Mouse (Mus musculus) forebrain, embryonic 10.5 days (tissue): ENCODE results near the gene Xrn1. TPM values are rescaled to one million over a fixed set of nuclear protein-coding genes. Genes with fewer than 3 reads are reported as not detected.

Source experiments
- DNase-seq: peaks from one replicate; pipeline ENCODE4 v3.0.0-alpha.2; 2017; ENCODE audit warnings: low spot score; ENCODE audit errors: extremely low spot score
- H3K27ac ChIP-seq: fragments of 300-500 bp; sonication (generic); 2 replicates; pipeline ENCODE4 v1.5.1; 2016; ENCODE audit warnings: mild to moderate bottlenecking
- H3K27me3 ChIP-seq: fragments of 300-500 bp; sonication (generic); 2 replicates; pipeline ENCODE4 v1.6.1; 2016; ENCODE audit warnings: mild to moderate bottlenecking; ENCODE audit not compliant: poor library complexity, severe bottlenecking
- H3K36me3 ChIP-seq: fragments of 300-500 bp; sonication (generic); replicated peaks from 2 replicates; pipeline ENCODE4 v1.6.1; 2016; ENCODE audit warnings: mild to moderate bottlenecking, moderate library complexity
- H3K4me1 ChIP-seq: fragments of 300-500 bp; sonication (generic); 2 replicates; pipeline ENCODE4 v1.6.1; 2016
- H3K4me3 ChIP-seq: fragments of 300-500 bp; sonication (generic); 2 replicates; pipeline ENCODE4 v1.5.1; 2016; ENCODE audit warnings: mild to moderate bottlenecking, moderate library complexity
- H3K9me3 ChIP-seq: fragments of 300-500 bp; sonication (generic); 2 replicates; pipeline ENCODE4 v1.6.1; 2016; ENCODE audit warnings: mild to moderate bottlenecking, moderate library complexity
- WGBS: fragments of 180-500 bp; shearing (Covaris S2); methylation state at CpG from one replicate; pipeline ENCODE4 v1.1.7; 2016; 5-methylcytosine and 5-hydroxymethylcytosine counted together
- polyA plus RNA-seq: library from polyadenylated mRNA; unstranded; fragments of >200 nt; fragmentation: Nextera tagmentation; extraction: Ambion mirVana; gene quantifications from 2 replicates; pipeline ENCODE4 v1.2.1, GENCODE M21; 2016

The Xrn1 gene
- polyA plus RNA-seq, 1 experiment from 2014 or later = 19.5 TPM

DNA sequence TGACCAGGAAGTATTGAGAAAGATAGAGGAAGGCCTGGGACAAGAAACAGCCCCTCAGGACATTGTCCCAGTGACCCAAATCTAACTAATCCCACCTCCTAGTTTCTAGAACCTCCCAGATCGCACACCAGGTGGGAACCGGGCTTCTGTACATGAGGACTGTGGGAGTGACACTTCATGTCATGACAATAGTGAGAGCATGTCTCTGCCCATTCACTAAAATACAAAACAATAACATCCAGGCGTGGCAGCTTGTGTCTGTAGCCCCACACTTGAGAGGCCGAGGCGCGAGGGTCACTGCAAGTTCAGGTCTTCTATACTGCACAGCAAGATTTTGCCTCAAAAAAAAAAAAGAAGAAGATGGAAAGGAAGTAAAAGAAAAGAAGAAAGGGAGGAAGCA is 25.3 kb downstream of the Xrn1 start:
- Histone ChIP-seq H3K4me1 (no peaks in the 10 kb centered on the region), H3K27ac (no peak overlapping the region), H3K36me3 (peaks cover 92% of the 10 kb centered on the region), H3K4me3 (no peak overlapping the region), H3K9me3 (no peaks in the 10 kb centered on the region), H3K27me3 (no peaks in the 10 kb centered on the region)
- 92% methylated on average over 6 of the region's 6 CpGs for WGBS
- no peak for DNase-seq

- WGBS = 93% methylated on average over 2 of the region's 2 CpGs
- no peaks in the 10 kb centered on the region for H3K27me3 ChIP-seq
- no peak overlapping the region for H3K4me3 ChIP-seq
- no peaks in the 10 kb centered on the region for H3K9me3 ChIP-seq
- DNase-seq = no peak
- no peak overlapping the region for H3K27ac ChIP-seq
- peaks cover 85% of the 10 kb centered on the region for H3K36me3 ChIP-seq
- H3K4me1 ChIP-seq = no peaks in the 10 kb centered on the region
Measured at GRCm38 (mm10) chr9:95992255-95992654, 37.7 kb downstream of the Xrn1 start.

DNA sequence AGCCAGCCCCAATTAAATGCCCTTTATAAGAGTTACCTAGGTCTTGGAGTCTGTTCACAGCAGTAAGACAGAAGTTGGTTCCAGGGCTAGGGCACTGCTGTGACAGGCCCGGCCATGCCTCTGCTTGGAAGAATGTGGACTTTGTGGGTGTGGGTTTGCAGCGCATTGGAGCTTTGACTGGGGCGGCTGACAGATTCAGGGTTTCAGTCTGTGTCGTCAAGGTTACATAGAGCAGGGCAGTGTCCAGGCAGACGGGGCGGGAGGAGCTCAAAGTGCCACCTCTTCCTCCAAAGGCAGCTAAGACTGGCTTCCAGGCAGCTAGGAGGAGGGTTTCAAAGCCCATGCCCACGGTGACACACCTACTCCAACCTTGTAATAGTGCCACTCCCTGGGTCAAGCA is 49.9 kb downstream of the Xrn1 start:
- no peak overlapping the region for H3K27ac ChIP-seq
- no peaks in the 10 kb centered on the region for H3K27me3 ChIP-seq
- H3K9me3 ChIP-seq = no peaks in the 10 kb centered on the region
- no peak overlapping the region for H3K4me3 ChIP-seq
- H3K4me1 ChIP-seq = no peaks in the 10 kb centered on the region
- DNase-seq = no peak
- H3K36me3 ChIP-seq = peaks cover 92% of the 10 kb centered on the region
- 95% methylated on average over 7 of the region's 7 CpGs for WGBS

- H3K27ac ChIP-seq = no peak overlapping the region
- no peaks in the 10 kb centered on the region for H3K4me1 ChIP-seq
- H3K9me3 ChIP-seq = no peaks in the 10 kb centered on the region
- H3K36me3 ChIP-seq = peaks cover 87% of the 10 kb centered on the region
- no peak overlapping the region for H3K4me3 ChIP-seq
- 97% methylated on average over 7 of the region's 7 CpGs for WGBS
- no peak for DNase-seq
- no peaks in the 10 kb centered on the region for H3K27me3 ChIP-seq
Measured at GRCm38 (mm10) chr9:96010664-96011063, 56.1 kb downstream of the Xrn1 start.

GRCm38 (mm10) chr9:96023921-96024320 is 69.4 kb downstream of the Xrn1 start:
- H3K27me3 ChIP-seq = no peaks in the 10 kb centered on the region
- H3K4me1 ChIP-seq = 0 out of 2 replicates have a peak, but pooled peaks cover 7% of the 10 kb centered on the region
- H3K9me3 ChIP-seq = no peaks in the 10 kb centered on the region
- H3K4me3 ChIP-seq = no peak overlapping the region
- no peak for DNase-seq
- WGBS = 93% methylated on average over 3 of the region's 3 CpGs
- no peak overlapping the region for H3K27ac ChIP-seq
- H3K36me3 ChIP-seq = peaks cover 84% of the 10 kb centered on the region

DNA sequence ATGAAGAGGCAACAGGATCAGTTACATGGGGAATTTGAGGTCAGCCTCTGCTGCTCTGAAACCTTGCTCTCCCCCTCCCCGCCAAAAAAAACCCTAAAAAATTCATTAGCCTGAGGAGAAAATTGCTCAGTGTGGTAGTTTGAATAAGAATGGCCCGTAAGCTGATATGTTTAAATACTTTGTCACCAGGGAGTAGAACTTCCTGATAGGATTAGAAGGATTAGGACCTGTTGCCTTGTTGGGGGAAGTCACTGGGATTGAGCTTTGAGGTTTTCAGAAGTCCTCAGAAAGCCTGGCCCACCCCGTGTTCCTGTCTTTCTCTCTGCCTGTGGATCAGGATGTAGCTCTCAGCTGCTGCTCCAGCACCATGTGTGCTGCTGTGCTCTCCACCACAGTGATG is 73.4 kb downstream of the Xrn1 start:
- no peaks in the 10 kb centered on the region for H3K27me3 ChIP-seq
- no peak overlapping the region for H3K4me3 ChIP-seq
- no peak overlapping the region for H3K27ac ChIP-seq
- 26% methylated on average over 3 of the region's 3 CpGs for WGBS
- H3K9me3 ChIP-seq = no peaks in the 10 kb centered on the region
- DNase-seq = no peak
- peaks cover 93% of the 10 kb centered on the region for H3K36me3 ChIP-seq
- 0 out of 2 replicates have a peak, but pooled peaks cover 7% of the 10 kb centered on the region for H3K4me1 ChIP-seq

- Histone ChIP-seq H3K36me3 (peaks cover 88% of the 10 kb centered on the region), H3K27me3 (no peaks in the 10 kb centered on the region), H3K9me3 (no peaks in the 10 kb centered on the region), H3K27ac (no peak overlapping the region), H3K4me3 (no peak overlapping the region), H3K4me1 (0 out of 2 replicates have a peak, but pooled peaks cover 7% of the 10 kb centered on the region)
- 49% methylated on average over 1 of the region's 1 CpGs for WGBS
- DNase-seq = no peak
Measured at GRCm38 (mm10) chr9:96028818-96029217, 74.3 kb downstream of the Xrn1 start.

DNA sequence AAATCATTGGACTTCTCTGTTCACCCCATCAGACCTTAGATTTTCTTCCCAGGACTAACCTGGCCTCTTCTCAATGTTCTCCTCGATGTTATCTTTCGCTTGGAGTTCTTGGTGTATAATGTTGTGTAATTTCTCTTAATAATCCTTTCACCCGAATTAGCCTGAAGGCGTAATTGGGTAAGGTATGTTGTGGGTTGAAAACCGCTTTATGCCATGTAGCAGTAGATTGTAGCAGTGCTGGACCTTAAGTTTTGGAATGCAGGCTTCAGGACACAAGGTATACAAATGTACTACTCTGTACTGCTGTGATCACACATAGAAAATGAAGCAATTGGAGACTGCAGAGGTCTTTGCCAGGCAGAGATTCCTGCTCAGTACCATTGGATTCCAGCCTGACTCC is 75.3 kb downstream of the Xrn1 start:
- peaks cover 91% of the 10 kb centered on the region for H3K36me3 ChIP-seq
- no peak overlapping the region for H3K4me3 ChIP-seq
- H3K4me1 ChIP-seq = 0 out of 2 replicates have a peak, but pooled peaks cover 7% of the 10 kb centered on the region
- H3K9me3 ChIP-seq = no peaks in the 10 kb centered on the region
- H3K27me3 ChIP-seq = no peaks in the 10 kb centered on the region
- DNase-seq = no peak
- H3K27ac ChIP-seq = no peak overlapping the region
- 94% methylated on average over 5 of the region's 5 CpGs for WGBS

GRCm38 (mm10) chr9:96035371-96036086 is 81.0 kb downstream of the Xrn1 start:
- peaks cover 90% of the 10 kb centered on the region for H3K36me3 ChIP-seq
- no peaks in the 10 kb centered on the region for H3K27me3 ChIP-seq
- no peaks in the 10 kb centered on the region for H3K9me3 ChIP-seq
- 86% methylated on average over 3 of the region's 3 CpGs for WGBS
- no peak overlapping the region for H3K4me3 ChIP-seq
- no peak overlapping the region for H3K27ac ChIP-seq
- DNase-seq = no peak
- no peaks in the 10 kb centered on the region for H3K4me1 ChIP-seq

GRCm38 (mm10) chr9:96044214-96044613 is 89.7 kb downstream of the Xrn1 start:
- DNase-seq = no peak
- Histone ChIP-seq H3K27ac (no peak overlapping the region), H3K9me3 (no peaks in the 10 kb centered on the region), H3K27me3 (no peaks in the 10 kb centered on the region), H3K4me1 (no peaks in the 10 kb centered on the region), H3K36me3 (peaks cover 88% of the 10 kb centered on the region), H3K4me3 (no peak overlapping the region)
- WGBS = 92% methylated on average over 3 of the region's 3 CpGs

DNA sequence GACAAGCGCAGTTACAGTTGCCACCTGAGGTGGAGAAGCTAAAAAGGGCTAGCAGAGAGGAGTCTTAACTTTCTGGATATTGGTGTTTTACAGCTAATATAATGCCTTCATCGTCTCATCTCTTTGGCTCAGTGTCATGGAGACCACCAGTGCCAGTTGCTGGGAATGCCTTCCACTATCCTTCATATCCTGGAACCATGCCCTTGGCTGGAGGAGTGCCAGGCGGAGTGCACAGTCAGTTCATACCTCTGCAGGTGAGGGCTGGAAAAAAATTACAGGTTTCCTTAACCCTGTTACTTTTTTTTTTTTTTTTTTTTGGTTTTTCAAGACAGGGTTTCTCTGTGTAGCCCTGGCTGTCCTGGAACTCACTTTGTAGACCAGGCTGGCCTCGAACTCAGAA is 96.9 kb downstream of the Xrn1 start:
- Histone ChIP-seq H3K27me3 (no peaks in the 10 kb centered on the region), H3K36me3 (peaks cover 94% of the 10 kb centered on the region), H3K4me3 (no peak overlapping the region), H3K9me3 (no peaks in the 10 kb centered on the region), H3K4me1 (no peaks in the 10 kb centered on the region), H3K27ac (no peak overlapping the region)
- WGBS = 97% methylated on average over 4 of the region's 4 CpGs
- no peak for DNase-seq

GRCm38 (mm10) chr9:96054878-96055277 is 100.3 kb downstream of the Xrn1 start:
- no peak overlapping the region for H3K4me3 ChIP-seq
- no peaks in the 10 kb centered on the region for H3K4me1 ChIP-seq
- peaks cover 16% of the 10 kb centered on the region for H3K9me3 ChIP-seq
- 90% methylated on average over 5 of the region's 5 CpGs for whole genome bisulfite sequencing
- DNase-seq = no peak
- no peaks in the 10 kb centered on the region for H3K27me3 ChIP-seq
- peaks cover 91% of the 10 kb centered on the region for H3K36me3 ChIP-seq
- H3K27ac ChIP-seq = no peak overlapping the region

- 91% methylated on average over 6 of the region's 6 CpGs for WGBS
- Histone ChIP-seq H3K4me1 (no peaks in the 10 kb centered on the region), H3K4me3 (no peak overlapping the region), H3K27ac (no peak overlapping the region), H3K9me3 (peaks cover 16% of the 10 kb centered on the region), H3K36me3 (peaks cover 74% of the 10 kb centered on the region), H3K27me3 (no peaks in the 10 kb centered on the region)
- DNase-seq = no peak
Measured at GRCm38 (mm10) chr9:96056417-96057223, 102.1 kb downstream of the Xrn1 start.
